Mouse (Mus musculus): Measurements from ENCODE around the gene Kcnk16.

Gene Kcnk16

DNA sequence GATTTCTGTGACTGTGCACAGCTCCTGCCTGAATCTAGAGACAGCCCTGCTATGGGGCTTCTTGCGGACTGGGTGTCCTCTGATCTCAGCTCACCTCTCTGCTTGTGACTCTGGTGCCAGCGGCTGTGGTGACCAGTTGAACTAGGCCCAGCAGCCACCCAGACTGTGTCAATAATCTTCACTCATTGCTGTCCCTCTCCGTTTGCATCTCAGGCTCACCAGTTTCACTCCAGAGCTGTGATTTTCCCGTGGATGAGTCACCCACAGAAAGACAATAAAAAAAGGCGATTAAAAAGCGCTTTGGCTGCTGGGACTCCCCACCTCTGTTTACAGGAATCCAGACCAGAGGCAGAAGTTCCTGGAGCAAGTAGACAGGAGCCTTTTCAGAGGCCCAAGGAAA lies 39.6 kb downstream of the Kcnk16 start:
- DNase-seq: no peak

DNA sequence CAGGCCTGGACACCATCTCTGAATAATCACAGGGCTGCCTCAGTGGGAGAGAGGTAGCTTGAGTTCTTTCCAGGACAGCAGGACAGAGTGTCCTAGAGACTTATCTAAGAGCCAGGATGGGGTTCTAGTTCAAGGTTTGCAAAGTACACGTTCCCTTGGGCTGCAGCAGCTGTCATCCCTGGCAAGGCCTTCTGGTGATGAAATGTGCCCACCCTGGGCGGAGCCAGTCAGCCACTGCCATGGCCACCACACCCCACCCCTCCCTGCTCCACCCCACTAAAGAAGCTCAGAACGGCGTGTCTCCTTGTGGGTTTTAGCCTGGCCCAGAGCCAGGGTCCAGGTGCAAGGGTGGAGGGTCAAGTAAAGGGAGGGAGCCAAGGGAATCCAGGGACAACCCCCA lies 40.7 kb downstream of the Kcnk16 start:
- DNase-seq: no peak

DNA sequence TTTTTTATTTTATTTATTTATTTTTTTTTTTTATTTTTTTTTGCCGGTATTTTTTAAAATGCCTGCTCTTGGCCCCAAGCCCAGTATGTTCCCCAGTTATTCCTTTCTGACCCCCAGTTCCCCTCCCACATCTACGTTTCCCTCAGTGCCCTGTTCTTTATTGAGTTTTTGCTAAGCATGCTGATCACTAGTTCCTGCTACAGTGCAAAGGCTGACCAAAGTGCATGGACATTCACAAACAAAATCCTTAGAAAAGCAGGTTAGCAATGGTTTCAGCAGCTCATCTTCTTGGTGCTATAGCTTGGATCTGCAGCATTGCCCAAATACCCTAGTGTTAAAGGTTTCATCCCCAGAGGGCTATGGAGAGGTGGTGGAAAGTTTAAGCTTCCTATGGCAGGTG lies 42.0 kb downstream of the Kcnk16 start:
- DNase-seq: no peak

DNA sequence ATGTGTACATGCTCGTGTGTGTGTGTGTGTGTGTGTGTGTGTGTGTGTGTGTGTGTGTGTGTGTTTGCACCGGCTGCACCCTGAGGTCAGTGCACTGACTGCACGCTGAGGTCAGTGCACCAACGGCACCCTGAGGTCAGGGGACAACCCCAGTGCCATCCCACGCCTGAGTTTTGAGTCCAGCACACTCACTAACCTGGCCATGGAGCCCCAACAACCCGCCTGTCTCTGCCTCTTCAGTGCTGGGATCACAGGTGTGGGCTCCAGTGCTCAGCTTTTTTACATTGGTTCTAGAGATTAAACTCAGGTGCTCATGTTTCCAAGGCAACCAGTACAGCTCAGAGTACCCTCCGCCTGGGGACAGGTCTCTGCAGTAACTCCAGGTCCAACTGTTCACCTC lies 42.5 kb downstream of the Kcnk16 start:
- DNase-seq: no peak

DNA sequence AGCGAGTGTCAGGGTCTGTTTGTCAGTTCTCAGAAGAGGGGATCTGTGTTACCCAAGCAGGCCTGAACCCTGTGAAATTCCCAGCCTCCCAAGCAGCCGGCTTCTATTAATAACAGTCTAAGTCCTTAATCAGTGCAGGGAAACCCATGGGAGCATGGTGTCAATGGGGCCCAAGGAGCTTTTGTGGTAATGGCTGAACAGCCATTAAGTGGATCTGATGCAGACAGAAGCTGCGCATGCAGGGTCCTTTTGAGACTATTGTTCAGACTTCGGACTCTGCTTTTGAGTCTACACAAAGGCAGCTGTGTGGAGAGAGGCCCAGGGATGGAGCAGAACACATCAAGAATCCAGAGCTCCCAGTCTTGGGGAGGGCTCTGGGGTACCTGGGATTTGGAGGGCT lies 43.5 kb downstream of the Kcnk16 start:
- no peak for DNase-seq

DNA sequence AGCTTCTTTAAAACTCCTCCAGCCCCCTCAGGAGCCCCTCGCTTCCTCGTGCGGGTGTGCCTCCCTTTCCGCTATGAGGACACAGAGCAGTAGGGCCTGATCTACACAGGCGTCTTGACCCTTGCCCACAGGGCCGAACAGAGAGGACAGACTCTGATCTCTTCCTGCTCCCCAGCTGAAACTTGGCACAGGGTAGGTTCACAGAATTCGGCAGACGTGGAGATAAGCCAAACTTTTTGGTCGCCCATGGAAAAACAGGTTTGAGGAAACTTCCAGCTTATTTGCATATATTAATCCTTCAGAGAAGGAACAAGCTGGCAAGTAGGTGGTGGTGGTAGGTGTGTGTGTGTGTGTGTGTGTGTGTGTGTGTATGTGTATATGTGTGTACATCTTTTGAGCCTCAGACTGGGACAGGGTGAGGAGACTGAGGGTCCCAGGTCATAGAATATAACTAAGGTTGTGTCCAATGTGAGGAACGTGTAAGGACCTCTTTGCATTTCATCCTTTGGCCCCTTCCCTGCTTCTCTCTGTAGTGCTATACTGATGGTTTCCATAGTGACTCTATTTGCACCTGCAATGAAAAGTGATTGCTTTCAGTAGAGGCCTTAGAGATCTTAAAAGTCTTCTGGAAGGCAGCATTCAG lies 44.3 kb downstream of the Kcnk16 start:
- DNase-seq: no peak

DNA sequence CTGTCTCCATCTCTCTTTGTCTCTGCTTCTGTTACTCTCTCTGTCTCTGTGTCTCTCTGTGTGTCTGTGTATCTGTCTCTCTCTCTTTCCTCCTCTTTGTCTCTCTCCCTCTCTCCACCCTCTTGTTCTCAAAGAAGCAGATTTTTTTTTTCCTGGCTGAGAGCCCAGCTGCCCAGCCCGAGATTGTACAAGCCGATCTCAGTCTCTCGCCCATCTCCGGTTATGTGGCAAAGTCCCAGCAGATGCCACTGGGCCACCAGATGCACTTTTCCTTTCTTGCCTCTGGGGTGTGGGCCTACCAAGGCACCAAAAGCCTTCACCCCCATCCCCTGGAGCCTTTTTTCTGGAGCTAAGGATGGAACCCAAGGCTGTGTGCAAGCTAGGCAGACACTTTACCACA lies 44.8 kb downstream of the Kcnk16 start:
- DNase-seq: no peak

DNA sequence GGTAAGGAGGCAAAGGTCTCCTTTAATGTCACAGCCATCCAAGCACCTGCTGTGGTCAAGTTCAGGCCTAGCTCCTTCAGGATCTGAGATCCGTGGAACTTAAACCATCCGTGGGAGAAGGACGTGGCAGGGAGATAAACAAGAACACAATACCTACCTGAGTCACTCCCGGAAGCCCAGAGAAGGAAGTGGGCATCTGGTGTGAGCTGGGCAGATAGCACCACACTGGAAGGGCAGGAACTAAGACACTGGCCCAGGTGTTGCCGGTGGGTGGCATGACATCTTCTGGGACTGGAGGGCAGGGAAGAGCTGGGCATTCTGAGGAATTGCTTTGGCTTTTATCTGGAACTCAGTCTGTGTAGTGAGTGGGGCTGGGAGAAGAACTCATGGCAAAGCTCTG lies 45.7 kb downstream of the Kcnk16 start:
- no peak for DNase-seq

DNA sequence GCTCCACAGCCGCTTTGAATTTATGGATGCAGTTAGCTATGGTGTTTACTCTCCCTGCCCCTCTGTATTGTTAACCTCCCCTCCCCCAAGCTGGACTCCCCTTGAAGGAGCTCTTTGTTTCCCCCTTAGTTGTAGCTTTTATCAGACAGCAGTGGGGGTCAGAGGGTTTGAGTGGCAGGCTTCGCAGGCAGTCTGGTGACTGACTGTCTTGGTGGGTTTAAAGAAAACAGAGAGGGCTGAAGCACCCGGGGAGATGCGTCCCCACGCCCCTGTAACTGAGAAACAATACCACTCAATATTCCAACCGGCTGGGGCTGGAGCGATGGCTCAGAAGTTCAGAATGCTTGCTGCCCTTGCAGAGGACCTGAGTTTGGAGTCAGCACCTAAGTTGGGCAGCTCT lies 47.9 kb downstream of the Kcnk16 start:
- DNase-seq: no peak

DNA sequence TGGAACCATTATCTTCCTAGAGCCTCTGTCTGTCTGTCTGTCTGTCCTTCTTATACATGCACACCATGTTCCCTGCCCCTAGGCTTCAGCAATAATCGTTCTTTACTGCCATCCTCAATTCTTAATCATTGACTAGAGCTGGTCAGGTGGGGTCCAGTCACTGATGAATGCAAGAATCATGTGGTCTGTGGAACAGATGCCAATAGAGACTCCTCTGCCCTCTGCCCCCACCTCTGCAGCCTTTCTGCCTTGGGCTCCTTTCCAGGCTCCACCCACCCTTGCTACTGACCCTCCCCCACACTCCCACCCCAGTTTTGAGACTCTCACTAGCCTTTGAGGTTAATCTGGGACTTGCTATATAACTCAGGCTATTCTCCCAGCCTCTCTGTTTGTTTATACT lies 49.1 kb downstream of the Kcnk16 start:
- DNase-seq: no peak

DNA sequence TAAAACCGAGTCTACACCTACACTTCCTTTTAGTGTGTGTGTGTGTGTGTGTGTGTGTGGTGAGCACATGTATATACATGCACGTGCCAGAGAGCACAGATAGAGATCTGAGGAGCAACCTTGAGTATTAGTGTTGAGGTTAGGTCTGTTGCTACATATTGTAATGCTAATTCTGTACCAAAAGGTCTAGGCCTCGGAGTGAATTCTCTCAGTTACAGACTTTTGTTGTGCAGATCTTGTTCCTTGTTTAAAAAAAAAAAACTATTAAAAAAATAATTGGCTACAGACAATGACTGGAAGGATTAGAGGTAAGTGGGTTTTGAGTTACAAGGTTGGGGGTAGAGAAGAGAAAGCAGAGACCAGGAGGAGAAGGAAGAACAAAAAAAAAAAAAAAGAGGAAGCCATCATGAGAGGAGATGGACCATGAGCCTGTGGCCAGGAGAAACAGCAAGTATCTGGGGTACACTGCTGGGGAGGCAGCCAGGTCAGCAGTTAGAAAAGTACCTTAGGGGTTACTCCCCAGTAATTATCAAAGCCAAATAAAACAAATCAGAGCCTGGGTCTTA lies 51.6 kb downstream of the Kcnk16 start:
- no peak for DNase-seq

DNA sequence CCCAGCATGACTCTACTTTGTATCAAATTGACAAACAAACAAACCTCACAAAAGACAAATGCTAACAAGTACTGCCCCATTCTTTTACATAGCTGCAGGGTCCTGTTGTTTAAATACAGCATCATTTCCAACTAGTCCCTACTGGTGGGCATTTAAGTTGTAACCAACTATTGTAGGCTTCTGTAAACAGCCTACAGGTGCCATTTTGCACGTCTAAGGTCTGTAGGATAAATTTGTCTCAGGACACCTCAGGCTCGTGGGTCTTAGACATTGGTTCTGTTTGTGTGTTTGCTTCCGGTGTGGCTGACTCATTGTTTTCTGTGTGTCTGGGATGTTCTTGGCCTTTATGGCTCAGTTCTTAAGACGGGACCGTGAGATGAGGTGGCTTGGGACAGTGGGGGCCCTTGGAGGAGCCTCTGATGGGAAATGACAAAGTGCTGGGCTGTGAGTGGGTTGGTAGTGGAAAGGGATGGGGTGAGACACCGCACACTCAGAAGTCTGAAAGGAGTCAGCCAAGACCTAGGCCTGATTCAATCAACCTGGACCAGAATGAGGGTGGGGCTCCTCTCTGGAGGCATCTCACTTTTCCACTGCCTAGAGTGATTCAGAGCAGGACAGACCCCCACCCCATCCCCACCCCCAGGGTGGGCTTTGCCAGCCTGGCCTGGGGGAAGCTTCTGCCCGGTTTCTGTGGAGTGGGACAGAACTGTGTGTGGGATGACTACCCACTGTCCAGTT lies 52.3 kb downstream of the Kcnk16 start:
- no peak for DNase-seq

DNA sequence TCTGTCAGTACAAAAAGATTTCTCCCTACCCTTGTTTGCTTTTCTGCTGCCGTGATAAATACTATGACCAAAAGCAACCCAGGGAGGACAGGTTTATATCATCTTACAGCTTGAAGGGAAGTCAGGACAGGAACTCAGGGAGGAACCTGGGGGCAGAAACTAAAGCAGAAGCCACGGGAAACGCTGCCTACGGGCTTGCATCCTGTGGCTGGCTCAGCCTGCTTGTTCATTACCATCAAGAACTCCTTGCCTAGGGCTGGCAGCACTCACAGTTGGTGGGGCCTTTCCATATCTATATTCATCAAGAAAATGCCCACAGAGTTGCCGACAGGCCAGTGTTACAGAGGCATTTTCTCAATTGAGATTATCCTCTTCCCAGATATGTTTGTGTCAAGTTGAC lies 53.2 kb downstream of the Kcnk16 start:
- no peak for DNase-seq

DNA sequence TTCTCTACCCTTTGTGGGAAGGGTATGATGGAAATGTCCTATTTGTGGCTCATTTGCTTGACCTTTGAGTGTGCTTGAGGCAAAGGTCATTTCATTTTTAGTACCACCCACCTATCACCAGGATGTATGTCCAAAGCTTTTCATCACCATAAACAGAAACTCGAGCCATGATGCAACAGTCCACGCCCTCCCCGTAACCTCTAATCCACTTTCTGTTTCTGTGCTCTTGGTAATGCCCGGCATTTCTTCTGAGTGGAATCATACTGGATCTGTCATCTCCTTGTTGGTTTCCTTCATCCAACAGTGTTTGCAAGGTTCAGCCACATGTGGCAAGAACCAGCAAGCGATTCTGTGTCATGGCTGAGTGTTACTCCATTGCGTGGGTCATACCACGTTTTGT lies 54.9 kb downstream of the Kcnk16 start:
- DNase-seq: no peak

DNA sequence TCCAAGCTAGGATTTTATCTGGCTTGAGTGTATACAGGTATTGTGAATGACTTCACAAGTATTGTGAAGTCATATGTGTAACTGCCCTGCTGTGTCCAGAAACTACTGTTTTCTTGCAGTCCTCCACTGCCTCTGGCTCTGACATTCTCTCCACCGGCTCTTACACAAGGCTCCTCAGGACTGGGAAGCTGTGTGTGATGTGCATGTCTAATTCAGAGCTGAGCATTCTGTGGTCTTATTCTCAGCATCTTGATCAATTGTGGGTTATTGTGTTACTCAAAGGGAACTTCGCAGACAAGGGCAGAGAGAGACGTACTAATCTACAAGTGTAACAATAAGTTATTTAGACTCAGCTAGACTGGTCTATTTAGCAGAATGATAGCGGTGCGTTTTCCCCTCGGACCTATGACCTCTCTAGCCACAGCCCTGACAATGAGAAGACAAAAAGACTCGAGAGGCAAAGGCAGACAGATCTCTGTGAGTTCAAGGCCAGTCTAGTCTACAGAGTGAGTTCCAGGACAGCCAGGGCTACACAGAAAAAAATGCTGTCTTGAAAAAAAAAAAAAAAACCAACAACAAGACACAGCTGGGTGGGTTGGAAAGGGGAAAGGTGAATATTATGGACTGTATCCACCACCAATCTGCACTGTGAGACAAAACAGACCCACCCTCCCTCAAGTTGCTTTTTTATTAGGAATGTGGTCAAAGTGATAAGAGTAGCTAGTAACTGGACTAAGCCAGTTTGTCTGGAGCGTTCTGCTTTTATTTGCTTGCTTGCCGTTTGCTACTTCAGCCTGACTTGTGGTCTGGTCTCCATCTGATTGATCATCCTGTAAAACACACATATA lies 57.0 kb downstream of the Kcnk16 start:
- DNase-seq: no peak

All from layer of hippocampus, adult 9-11 months (tissue).